Mouse (Mus musculus): Measurements from ENCODE around the gene Zfp827.

Zfp827 gene

GRCm38 (mm10) chr8:79140981-79141380 lies 112.7 kb downstream of the Zfp827 start:
- POLR2A ChIA-PET, result no interaction called here
- CTCF ChIA-PET, result no interaction called here

GRCm38 (mm10) chr8:79141592-79141991 lies 113.4 kb downstream of the Zfp827 start:
- POLR2A ChIA-PET, result no interaction called here
- CTCF ChIA-PET, result no interaction called here

DNA sequence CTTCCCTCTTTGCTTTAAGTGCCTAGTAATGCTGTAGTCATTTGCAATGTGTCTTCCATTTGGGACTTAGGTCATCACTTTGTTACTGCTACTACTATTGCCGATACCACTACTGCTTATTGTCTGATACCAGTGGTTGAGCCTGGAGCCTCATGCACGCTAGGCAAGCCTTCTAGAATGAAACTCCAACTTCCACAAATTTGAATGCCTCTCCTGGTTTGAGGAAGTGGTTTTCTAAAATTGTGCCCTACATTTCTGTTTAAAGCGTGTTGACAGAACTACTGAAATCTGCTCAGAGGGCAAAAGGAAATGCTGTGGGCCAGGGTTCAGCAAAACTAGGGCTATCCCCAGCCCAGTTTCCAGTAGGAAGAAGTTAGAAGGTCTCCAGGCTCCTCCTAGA lies 115.5 kb downstream of the Zfp827 start:
- CTCF ChIA-PET, result no interaction called here
- POLR2A ChIA-PET, result interaction anchor here in 1 of 4 experiments (0.9 kb wide), 1 partner anchor 26 kb away, joined by 3 read pairs; no protein-coding TSS in a partner anchor

- POLR2A ChIA-PET, result interaction anchor here in 1 of 4 experiments (0.5 kb wide), 1 partner anchor 718 kb away, joined by 7 read pairs; no protein-coding TSS in a partner anchor
These were observed 117.0 kb downstream of the Zfp827 start for GRCm38 (mm10) chr8:79145210-79145609.

DNA sequence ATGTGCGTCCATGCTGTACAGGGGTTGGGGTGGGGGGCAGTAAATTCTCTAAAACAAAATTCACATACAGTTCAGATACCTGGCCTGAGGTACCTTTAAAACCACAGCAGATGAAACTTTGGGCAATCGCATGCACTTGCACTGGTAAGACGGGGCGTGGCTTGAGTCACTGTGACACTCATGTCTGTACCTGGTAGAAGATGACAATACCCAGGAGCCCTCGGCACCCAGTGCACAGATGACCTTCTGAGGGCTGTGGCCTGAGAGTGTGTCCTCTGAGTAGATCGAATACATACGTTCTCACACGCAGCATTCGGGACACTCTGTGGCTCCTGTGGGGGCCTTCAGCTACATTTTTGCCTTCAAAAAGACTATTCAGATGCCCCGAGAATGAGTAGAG lies 117.4 kb downstream of the Zfp827 start:
- CTCF ChIA-PET, result interaction anchor here in 1 of 4 experiments (0.6 kb wide), 1 partner anchor 184 kb away, joined by 4 read pairs; no protein-coding TSS in a partner anchor
- POLR2A ChIA-PET, result interaction anchor here in 1 of 4 experiments (0.5 kb wide), 1 partner anchor 718 kb away, joined by 7 read pairs; no protein-coding TSS in a partner anchor

More at GRCm38 (mm10) chr8:79145210-79145609, 117.0 kb downstream of the Zfp827 start:
- CTCF ChIA-PET, result interaction anchor here in 1 of 4 experiments (0.6 kb wide), 1 partner anchor 184 kb away, joined by 4 read pairs; no protein-coding TSS in a partner anchor

GRCm38 (mm10) chr8:79148799-79149198 lies 120.6 kb downstream of the Zfp827 start:
- ChIA-PET CTCF (no interaction called here), POLR2A (interaction anchor here in 1 of 4 experiments (0.6 to 1.5 kb wide), 2 partner anchors 14 to 356 kb away, joined by 3 to 4 read pairs; no protein-coding TSS in a partner anchor)

DNA sequence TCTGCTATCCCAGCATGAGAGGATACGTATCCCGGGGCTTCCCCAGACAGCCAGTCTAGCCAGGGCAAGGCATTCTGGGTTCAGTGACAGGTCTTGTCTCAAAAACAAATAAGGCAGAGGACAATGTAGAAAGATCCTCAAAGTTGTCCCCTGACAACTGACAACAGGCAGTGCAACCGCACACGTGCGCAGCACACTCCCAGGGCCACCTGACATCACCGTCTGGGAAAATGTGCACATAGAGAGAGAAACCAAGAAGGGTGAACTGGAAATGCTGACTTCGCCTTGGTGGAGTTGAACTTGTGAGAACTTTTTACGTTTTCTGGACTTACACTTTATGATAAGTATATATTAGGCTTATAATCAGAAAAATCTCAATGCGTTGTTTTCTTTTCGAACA lies 121.6 kb downstream of the Zfp827 start:
- CTCF ChIA-PET, result no interaction called here

DNA sequence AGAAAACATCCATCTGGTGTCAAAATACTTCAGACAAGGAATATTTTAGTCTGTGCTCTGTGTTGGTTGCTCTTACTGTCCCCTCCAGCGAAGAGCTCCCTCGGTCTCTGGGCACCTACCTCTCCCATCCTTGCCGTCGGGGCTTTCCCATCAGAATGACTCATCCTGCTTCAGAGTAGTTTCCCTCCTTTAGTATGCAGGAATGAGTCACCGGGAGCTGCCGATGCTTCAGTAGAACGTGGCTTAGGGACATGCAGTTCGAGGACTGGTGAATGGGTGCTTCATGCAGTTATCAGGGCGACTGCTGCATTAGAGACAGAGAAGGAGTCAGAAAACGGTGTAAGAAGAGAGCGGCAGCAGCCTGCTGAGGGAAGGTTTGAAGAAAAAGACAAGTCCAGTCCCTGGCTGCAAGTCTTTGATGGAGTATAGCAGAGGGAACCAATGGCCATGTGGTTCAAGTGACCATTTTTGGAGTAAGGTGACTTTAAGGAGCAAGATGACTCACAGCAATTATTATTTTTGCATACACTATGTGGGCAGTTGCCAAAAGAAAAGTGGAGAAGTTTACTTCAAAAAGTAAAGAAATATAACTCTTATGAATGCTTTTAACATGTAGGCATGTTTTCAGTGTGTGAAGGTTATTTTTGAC lies 122.4 kb downstream of the Zfp827 start:
- ChIA-PET CTCF (no interaction called here), POLR2A (interaction anchor here in 1 of 4 experiments (1.0 kb wide), 1 partner anchor 10 kb away, joined by 3 read pairs; no protein-coding TSS in a partner anchor)

More for the DNA sequence above, 121.6 kb downstream of the Zfp827 start:
- POLR2A ChIA-PET, result interaction anchor here in 1 of 4 experiments (0.6 kb wide), 1 partner anchor 467 kb away, joined by 3 read pairs; no protein-coding TSS in a partner anchor

GRCm38 (mm10) chr8:79151644-79152043 lies 123.4 kb downstream of the Zfp827 start:
- POLR2A ChIA-PET, result interaction anchor here in 1 of 4 experiments (1.0 kb wide), 1 partner anchor 9 kb away, joined by 3 read pairs; no protein-coding TSS in a partner anchor
- CTCF ChIA-PET, result no interaction called here

DNA sequence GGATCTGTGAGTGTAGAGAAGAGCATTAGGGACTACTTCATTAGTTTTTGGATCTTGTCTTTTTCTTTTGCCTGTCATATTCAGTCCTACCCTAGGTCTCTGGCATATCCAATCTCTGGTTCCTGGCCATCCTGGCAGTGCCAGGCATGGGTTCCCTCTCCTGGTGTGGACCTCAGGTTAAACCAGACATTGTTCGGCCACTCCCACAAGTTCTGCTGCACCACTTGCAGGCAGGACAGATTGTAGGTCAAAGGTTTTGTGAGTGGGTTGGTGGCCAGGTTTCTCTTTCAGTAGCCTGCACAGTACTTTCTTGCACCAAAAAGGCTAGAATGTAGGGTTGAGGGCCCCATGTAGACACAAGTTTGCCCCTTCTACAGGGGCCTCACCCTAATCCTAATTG lies 125.0 kb downstream of the Zfp827 start:
- POLR2A ChIA-PET, result interaction anchor here in 1 of 4 experiments (1.0 kb wide), 1 partner anchor 12 kb away, joined by 3 read pairs; no protein-coding TSS in a partner anchor
- CTCF ChIA-PET, result no interaction called here

- POLR2A ChIA-PET, result interaction anchor here in 2 of 4 experiments (1.1 to 1.4 kb wide), 3 partner anchors 23 to 37 kb away, joined by 3 to 5 read pairs (median 3); no protein-coding TSS in a partner anchor
- CTCF ChIA-PET, result no interaction called here
These were observed 125.4 kb downstream of the Zfp827 start for GRCm38 (mm10) chr8:79153637-79154036.

DNA sequence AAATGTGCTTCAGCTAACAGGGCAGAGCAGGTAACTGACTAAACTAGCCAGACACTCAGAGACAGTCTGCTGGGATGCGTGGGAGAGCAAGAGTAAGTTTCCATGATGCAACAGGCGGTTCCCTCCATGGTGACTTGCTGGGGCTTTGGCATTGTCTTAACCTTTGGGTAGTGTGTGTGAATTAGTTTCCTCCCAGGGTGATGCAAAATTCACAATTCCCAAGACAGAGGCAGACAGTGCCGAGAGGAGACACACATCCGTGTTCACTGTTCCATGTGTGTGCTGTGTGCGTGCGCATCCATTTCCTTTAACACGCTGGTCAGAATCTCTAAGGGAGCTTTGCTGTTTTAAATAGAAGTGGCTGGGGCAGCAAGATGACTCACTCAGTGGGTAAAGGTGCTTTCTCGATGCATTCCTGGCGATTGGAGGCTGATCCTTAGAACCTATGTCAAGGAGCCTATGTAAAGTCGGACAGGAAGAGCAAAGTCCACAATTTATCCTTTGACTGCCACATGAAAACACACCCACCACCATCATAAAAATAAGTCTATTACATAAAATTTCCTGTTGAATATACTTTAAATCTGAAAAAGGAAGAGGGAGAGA lies 127.4 kb downstream of the Zfp827 start:
- CTCF ChIA-PET, result no interaction called here
- POLR2A ChIA-PET, result interaction anchor here in 1 of 4 experiments (0.5 to 0.6 kb wide), 2 partner anchors 30 to 497 kb away, joined by 6 read pairs; no protein-coding TSS in a partner anchor

DNA sequence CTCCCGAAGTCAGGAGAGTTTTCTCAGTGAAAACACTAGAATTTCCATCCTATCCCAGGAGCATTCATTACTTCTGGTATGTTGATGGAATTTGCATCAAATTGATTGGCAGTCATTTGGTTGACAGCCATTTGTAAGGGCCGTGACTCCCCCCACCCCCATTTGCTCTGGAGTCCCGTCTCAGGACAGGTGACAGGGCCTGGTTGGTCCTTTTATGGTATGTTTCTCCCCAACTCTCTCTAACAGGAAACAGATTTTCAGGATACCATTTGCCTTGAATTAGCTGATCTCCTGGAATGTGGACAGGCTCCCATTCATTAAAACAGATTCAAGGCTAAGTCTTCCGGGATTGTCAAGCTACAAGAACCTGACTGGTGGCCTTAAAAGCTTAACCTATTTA lies 129.1 kb downstream of the Zfp827 start:
- CTCF ChIA-PET, result no interaction called here
- POLR2A ChIA-PET, result no interaction called here

DNA sequence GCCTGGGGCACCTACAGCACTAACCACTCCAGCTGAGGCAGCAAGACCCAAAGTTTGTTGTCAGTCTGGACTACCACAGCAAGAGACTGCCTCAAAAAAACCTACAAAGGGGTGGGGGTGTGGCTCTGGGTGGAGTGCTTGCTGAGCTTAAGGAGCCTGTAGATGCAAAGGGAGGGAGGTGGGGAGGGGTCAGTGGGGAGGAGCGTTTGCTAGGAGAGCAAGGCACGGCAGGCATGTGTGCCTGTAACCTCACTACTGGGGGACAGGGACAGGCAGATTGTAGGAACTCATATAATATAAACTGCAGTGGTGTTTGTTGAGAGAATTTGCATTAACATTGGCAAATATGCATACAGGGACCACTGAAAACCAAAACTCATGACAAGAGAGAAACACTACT lies 130.1 kb downstream of the Zfp827 start:
- ChIA-PET CTCF (interaction anchor here in 2 of 4 experiments (0.6 to 0.7 kb wide), 2 partner anchors 37 to 252 kb away, joined by 3 to 4 read pairs; no protein-coding TSS in a partner anchor), POLR2A (interaction anchor here in 2 of 4 experiments (0.6 kb wide), 2 partner anchors 88 to 218 kb away, joined by 3 read pairs; no protein-coding TSS in a partner anchor)

GRCm38 (mm10) chr8:79159397-79159796 lies 131.2 kb downstream of the Zfp827 start:
- ChIA-PET POLR2A (no interaction called here), CTCF (no interaction called here)

DNA sequence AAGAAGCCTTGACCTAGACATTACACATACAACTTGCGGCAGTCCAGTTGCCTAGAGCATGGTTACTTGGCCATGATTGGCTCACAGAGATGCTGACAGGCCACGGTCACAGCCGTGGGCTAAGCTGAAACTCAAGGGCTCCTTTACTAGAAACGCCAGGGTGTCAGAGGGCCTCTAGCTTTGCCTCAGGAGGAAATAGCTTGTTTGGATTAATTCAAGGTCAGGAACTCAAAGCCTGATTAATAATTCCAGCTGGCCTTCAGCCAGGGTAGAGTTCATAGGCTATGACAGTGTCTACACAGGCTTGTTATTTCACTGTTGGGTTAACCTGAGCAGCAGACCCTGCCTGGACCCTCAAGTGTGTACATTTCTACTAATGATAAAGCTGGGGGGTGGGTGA lies 132.1 kb downstream of the Zfp827 start:
- POLR2A ChIA-PET, result interaction anchor here in 1 of 4 experiments (1.0 kb wide), 1 partner anchor 9 kb away, joined by 3 read pairs; no protein-coding TSS in a partner anchor
- CTCF ChIA-PET, result no interaction called here

- CTCF ChIA-PET, result no interaction called here
- POLR2A ChIA-PET, result no interaction called here
These were observed 133.0 kb downstream of the Zfp827 start for GRCm38 (mm10) chr8:79161172-79161778.

DNA sequence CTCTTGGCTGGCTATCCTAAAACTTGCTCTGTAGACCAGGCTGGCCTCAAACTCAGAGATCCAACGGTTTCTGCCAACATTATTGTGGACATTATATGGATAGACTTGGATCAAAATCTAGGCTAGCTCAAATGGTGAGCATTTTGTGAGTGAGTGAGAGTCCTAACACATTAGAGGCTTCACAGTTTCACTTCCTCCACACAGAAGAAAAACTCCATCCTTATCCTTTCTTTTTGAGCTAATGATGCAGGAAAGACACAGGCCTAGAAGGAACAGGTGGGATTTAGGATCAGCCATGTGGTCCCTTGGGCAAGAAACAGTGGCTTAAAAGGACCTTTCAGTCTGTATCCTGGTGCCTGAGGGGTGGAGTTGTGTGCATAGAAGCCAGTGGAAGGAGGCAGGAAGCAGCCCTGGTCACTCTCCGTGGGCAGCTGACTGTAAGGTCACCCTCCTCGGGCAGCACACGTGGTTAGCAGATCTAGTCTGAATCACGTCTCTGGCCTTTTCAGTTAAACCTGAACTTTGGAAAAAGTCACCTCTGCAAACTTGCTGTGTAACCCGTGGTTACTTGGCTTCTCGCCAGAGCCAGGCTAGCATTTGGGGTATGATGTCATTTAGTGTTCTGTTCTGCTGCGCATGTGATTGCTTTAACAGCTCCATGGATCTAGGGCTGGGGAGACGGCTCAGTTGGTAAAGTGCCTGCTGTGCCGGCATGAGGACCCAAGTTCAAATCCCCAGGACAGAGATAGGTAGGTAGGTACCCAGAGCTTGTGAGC lies 134.5 kb downstream of the Zfp827 start:
- ChIA-PET POLR2A (no interaction called here), CTCF (no interaction called here)

GRCm38 (mm10) chr8:79164336-79164735 lies 136.1 kb downstream of the Zfp827 start:
- CTCF ChIA-PET, result no interaction called here

More at GRCm38 (mm10) chr8:79164336-79164735, 136.1 kb downstream of the Zfp827 start:
- POLR2A ChIA-PET, result interaction anchor here in 2 of 4 experiments (0.6 to 1.7 kb wide), 2 partner anchors 12 to 15 kb away, joined by 3 read pairs; no protein-coding TSS in a partner anchor
